ENCODE assay signal across 16 mouse cellular contexts in the genomic region with DNA sequence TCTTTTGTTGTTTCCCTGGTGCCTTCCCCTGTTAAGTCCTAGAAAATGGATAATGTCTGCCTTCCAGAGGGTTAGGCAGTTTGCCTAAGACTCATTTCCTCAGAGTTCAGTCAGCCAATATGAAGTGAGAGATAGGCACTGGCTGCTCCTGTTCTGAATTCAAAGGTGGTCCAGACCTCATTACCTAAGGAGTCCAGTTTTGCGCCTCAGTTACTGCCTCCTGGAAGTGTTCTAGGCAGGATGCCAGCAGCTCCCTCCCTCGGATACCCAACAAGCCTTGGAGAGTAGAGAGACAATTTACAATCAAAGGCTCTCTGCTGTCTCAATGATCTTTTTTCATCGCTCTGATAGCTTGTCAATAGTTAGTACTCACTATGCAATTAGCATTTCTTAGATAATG. TPM values are rescaled to one million over a fixed set of nuclear protein-coding genes. Genes with fewer than 3 reads are reported as not detected.
DNase-seq lines count a peak whose midpoint lies in the region; ATAC-seq and TF ChIP-seq lines count a peak whose summit lies in the region.
"Had no signal": no experiment of that assay in that cellular context is flagged by ENCODE, and none has a peak within 500 bp of the region (broad histone marks: within the 10 kb centered on the region; RNA-seq: fewer than 3 reads in every experiment).

No protein-coding gene starts in this region.

- ATAC-seq in heart, embryonic 11.5 days (replicated peaks; ENCODE audit: insufficient number of reproducible peaks, low FRiP score, low TSS enrichment), result no peak
- ATAC-seq: inflammation-experienced regulatory T-cells, adult 6 months had no signal

- no peak for TF ChIP-seq CTCF in left cerebral cortex, adult 2 months (IDR thresholded peaks at IDR 0.05)

- peak; percentile 14 for DNase-seq in adrenal gland, postnatal 14 days
- DNase-seq in adrenal gland, adult 8-10 months, result no peak
- peak; percentile 42 for DNase-seq in heart, postnatal 14 days
- peak; percentile 75 for DNase-seq in left cerebral cortex, postnatal 4 days
- DNase-seq in left cerebral cortex, adult 2 months (ENCODE audit: extremely low spot score in 1 of 2, low spot score in 2 of 2), result no peak
- DNase-seq in right cerebral cortex, postnatal 4 days, result peak; percentile 50
- DNase-seq in right cerebral cortex, adult 18-20 months, result no peak
- DNase-seq: cerebellum, adult 18-20 months; lung, adult 2 months; thymus, postnatal 36 days had no signal

- no peak overlapping the region for H3K4me2 ChIP-seq in heart, embryonic 11.5 days
- H3K4me2 ChIP-seq: limb, embryonic 15.5 days; neural tube, embryonic 15.5 days had no signal

- H3K4me3 ChIP-seq in heart, embryonic 11.5 days (ENCODE audit: low read depth, low read length), result no peak overlapping the region
- H3K4me3 ChIP-seq in left cerebral cortex, adult 2 months, result no peak overlapping the region
- H3K4me3 ChIP-seq: forebrain, embryonic 10.5 days; limb, embryonic 15.5 days; neural tube, embryonic 15.5 days had no signal

- no peak overlapping the region for H3K27ac ChIP-seq in heart, embryonic 11.5 days (ENCODE audit: low read depth, low read length)
- no peak overlapping the region for H3K27ac ChIP-seq in left cerebral cortex, adult 2 months
- H3K27ac ChIP-seq: forebrain, embryonic 10.5 days; limb, embryonic 15.5 days; neural tube, embryonic 15.5 days; stomach, postnatal 0 days had no signal

- 58% methylated on average over 3 of the region's 3 CpGs for WGBS in heart, embryonic 11.5 days (ENCODE audit: insufficient replicate concordance)

- H3K9me3 ChIP-seq in heart, embryonic 11.5 days (replicated peaks; ENCODE audit: control insufficient read depth, low read length), result 0 out of 2 replicates have a peak, but pooled peaks cover 2% of the 10 kb centered on the region
- H3K9me3 ChIP-seq: limb, embryonic 15.5 days; neural tube, embryonic 15.5 days had no signal

- H3K4me1 ChIP-seq in heart, embryonic 11.5 days (ENCODE audit: control insufficient read depth, insufficient read depth, low read length), result no peaks in the 10 kb centered on the region; the same call in 1 of the 2 replicates
- H3K4me1 ChIP-seq: neural tube, embryonic 15.5 days had no signal

- no peak overlapping the region for H3K9ac ChIP-seq in heart, embryonic 11.5 days (ENCODE audit: low read depth, low read length)
- H3K9ac ChIP-seq: limb, embryonic 15.5 days; neural tube, embryonic 15.5 days had no signal

- H3K27me3 ChIP-seq in heart, embryonic 11.5 days (ENCODE audit: control insufficient read depth, insufficient read depth, low read length), result no peaks in the 10 kb centered on the region
- H3K27me3 ChIP-seq: neural tube, embryonic 15.5 days had no signal

- intact Hi-C loops in heart, postnatal 14 days (cut with DNase I), result loop anchor here (2.0 kb wide), 1 partner anchor 18 kb away; no protein-coding TSS in a partner anchor
- intact Hi-C loops in left cerebral cortex, postnatal 4 days (cut with DNase I), result no loop called here
- intact Hi-C loops in left cerebral cortex, adult 2 months (cut with DNase I), result no loop called here

- no peaks in the 10 kb centered on the region for H3K36me3 ChIP-seq in heart, embryonic 11.5 days (ENCODE audit: control insufficient read depth, insufficient read depth, low read length)
- H3K36me3 ChIP-seq: forebrain, embryonic 10.5 days; limb, embryonic 15.5 days; neural tube, embryonic 15.5 days had no signal

RNA-seq across cellular contexts. Expression of a gene that starts 19.1 kb away (rescaled TPM):
- 10.1 and 13.6 TPM in 2 replicates for total RNA-seq in adrenal gland, postnatal 14 days (2021)
- 10 to 100 TPM; 13.3 to 15.8 (median 14.3) TPM for total RNA-seq in adrenal gland, adult 8-10 months (2022)
- total RNA-seq in heart, postnatal 14 days (2021), result 100 to 1,000 TPM; 132 TPM
- 30.8 and 36.9 TPM in 2 replicates for polyA plus RNA-seq in heart, embryonic 11.5 days (2014; fragmentation: Nextera tagmentation; extraction: Ambion mirVana)
- 10 to 100 TPM; 42.3 to 44.1 TPM for total RNA-seq in left cerebral cortex, postnatal 4 days (2021)
- 10 to 100 TPM; 32.9 to 33.8 TPM for total RNA-seq in left cerebral cortex, adult 2 months (2021)

Comparison
In these comparisons a context has a peak if more than half of its experiments do, and no peak if none do; other contexts are left out.
1. DNase-seq: peak in adrenal gland, postnatal 14 days (single experiment), heart, postnatal 14 days (2 of 2), left cerebral cortex, postnatal 4 days (single experiment) and right cerebral cortex, postnatal 4 days (single experiment); none in adrenal gland, adult 8-10 months (single experiment), left cerebral cortex, adult 2 months (0 of 2) and right cerebral cortex, adult 18-20 months (single experiment).